Mouse (Mus musculus): ENCODE results near the gene Psmb3.
A peak's percentile ranks its signal among the peaks of the same experiment; 100 is the strongest.
"Not testable (repeated sequence)": the region's sequence is repeated elsewhere in the genome, so short reads cannot be mapped to it uniquely, and the experiment has no call there.

Psmb3 gene

DNA sequence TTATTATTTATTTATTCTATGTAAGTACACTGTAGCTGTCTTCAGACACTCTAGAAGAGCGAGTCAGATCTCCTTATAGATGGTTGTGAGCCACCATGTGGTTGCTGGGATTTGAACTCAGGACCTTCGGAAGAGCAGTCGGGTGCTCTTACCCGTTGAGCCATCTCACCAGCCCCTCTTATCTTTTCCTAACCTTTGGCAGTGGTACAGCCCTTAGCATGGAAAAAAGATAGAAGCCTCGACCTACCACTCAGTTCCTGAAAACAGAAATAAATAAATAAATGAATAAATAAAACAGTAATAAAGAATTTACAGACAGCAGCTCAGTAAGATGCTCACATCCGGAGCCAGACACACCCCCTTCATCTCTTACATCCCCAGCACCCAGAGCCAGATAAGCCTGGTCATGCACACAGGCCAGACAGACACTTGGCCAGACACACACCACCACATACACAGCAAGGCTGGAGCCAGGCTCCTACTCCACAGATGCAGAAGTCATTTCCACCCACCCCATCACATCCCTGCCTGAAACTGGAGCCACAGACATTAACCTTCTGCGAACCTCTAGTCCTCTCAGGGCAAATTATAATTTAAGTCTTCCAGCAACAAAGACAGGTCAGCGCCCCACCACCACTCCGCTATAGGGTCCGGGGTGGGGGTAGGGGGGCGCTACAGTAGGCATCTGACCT, 5.9 kb upstream of the Psmb3 start:
- peak; percentile 33 for DNase-seq

GRCm38 (mm10) chr11:97697891-97698529, 5.2 kb upstream of the Psmb3 start:
- peak; percentile 44 for DNase-seq

DNA sequence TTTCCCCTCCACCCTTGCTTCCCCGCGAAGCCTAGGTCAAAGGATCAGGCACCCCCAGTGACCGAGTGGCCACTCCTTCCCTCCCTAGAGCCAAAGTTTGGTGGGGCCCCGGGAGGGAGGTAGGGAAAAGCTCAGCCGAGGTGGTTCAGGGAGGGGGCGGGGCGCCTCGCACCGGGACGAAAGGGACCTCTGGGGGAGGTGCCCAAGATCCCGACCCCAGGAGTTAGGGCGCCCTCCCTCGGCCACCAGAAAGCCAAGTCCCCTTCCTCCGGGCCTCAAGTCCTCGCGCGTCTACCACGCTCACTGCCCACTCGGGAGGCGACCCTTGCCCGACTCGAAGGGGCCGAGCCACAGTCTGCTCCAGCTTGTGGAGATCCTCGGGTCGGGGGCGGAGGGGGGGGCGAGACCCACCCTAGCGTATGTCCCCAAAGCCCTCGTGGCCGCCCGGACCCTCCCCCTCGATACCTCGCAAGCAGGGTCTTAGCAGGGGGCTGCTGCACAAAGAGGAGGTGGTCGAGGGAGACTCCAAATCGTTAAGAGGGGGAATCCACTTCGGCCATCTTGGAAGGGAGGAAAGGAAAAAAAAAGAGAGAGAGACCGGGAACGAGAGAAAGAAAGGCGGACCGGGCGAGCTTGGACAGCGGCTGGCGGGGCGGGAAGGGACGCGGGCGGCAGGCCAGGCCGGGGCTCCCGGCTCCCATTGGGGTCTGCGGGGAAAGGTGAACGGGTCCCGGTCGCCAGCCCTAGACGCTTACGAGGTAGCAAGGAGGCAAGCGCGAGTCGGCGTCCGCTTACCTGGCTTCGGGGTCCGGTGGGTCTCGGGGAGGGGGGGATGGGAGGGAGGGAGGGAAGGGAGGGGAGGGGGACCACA, 4.2 kb upstream of the Psmb3 start:
- peak; percentile 91 for DNase-seq

DNA sequence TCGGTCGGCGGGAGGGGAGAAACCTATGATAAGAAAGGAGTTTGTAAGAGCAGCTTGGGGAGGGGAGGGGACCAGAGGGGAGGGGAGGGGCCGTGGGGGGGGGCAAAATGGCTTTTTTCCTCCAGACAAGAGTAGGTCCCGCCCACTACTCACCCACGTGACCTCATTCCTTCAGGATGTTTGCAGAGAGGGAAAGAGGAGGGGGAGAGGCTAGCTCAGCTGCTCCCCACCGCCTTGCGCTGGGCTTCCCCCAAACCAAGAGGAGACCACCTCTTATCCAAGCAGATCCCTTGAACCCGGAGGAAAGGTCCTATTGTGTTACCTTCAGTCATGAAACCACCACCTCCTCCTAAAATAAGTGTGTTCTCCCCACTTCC, 3.6 kb upstream of the Psmb3 start:
- peak; percentile 98 for DNase-seq

GRCm38 (mm10) chr11:97700003-97700745, 3.0 kb upstream of the Psmb3 start, which contains the start of gene Pcgf2:
TSS of gene Pcgf2 (minus strand) at chr11:97700497.
- DNase-seq, result peak; percentile 92

DNA sequence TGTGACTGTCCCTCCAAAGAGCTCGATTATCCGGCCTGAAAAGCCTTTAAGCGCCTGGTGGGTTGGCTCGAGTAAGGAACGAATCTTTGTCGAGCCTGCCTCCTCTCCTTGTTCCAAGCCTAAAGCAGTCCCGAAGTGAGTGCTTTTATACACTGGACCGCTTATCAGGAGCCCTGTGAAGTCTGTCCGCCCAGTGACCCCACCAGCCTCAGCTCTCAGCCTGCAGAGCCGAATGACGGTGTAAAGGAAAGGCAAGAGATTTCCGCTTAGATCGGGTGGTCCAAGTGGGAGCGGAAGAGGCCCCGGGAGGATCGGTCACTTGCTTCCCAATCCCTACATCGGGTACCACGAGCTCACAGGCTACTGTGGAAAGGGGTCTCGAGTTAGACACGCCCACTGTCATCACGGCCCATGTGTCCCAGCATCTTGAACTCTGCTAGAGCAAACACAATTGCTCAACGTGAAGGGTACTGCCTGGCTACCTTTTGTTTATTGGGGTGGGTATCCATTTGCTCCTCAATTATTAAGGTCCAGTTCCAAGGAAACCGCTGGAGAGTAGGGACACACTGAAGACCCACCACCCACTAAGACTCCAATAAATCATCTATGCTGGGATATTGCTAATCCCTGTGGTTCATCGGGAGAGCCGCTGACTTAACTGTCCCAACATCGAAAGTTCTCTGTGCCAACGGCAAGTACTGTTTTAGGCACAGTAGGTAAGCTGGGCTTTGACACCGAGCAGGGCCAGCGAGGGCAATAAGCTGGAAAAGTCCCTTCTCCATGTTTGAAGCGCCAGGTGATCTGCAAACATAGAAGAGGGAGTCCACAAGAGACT, 2.2 kb upstream of the Psmb3 start:
- peak; percentile 65 for DNase-seq

GRCm38 (mm10) chr11:97701581-97702392, 1.4 kb upstream of the Psmb3 start:
- no peak for DNase-seq

- DNase-seq, result peak; percentile 93
These were observed 830 bp upstream of the Psmb3 start for GRCm38 (mm10) chr11:97702393-97702745.

- not testable (repeated sequence) for DNase-seq
These were observed 6.9 kb downstream of the Psmb3 start for GRCm38 (mm10) chr11:97710067-97710466.

DNA sequence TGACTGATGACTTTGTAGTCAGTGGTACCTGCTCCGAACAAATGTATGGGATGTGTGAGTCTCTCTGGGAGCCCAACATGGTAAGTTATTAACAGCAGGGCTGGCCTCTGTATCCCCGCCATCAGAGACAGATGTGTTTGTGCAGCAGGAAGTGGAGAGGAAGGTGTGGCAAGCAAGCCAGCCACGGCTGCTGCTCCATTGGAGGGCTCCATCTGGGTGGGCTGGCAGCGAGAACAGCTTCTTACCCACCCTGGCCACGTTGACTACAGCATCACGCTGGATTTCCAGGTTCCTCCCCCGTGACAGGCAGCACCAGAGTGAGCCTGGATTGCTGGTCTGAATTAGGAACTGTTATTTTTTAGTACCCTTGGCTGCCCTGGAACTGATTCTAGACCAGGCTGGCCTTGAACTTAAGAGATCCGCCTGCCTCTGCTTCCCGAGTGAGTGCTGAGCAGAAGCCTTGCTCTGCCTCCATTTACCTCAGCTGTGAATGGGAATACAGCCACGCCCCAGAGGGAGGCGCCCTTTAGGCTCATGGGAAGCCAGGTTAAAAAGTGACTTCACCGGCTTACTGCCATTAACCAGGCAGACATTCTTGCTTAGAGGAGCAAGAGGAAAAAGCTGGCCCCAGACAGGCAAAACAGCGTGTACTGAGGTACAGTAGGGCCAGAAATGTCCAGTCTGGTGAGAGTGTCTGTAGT, 8.2 kb downstream of the Psmb3 start:
- no peak for DNase-seq

DNA sequence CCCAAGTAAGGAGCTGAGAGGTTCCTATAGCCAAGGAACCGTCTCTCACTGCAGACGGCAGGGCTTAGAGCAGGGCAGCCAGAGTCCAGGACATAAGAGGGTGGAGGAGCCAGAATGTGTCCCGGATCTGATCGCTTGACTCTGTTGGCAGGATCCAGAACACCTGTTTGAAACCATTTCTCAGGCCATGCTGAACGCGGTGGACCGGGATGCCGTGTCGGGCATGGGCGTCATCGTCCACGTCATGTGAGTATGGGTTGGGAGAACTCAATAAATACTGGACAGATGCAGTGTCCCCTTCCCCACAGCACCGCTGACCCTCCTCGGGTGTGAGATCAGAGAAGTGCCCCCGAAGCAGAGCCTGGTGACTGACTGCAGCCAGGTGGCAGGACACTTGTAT, 9.1 kb downstream of the Psmb3 start:
- DNase-seq, result no peak

DNA sequence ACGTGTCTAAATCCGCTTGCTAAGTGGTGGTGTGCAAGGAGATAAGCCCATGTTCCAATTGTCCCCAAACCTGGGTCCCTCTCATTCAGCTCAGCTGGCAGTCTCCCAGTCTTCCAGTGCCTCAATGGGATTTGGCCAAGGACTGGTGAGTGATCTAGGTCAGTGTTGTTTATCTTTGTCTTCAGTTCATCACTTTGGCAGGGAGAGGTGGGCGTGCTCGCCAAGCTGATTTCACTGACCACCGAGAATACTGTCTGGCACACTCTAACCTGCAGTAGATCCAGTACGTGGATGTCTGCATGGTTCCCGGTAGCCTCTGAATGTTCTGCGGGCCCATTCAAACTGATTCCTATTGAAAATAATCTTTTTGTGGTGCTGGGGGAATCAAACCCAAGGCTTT, 10.7 kb downstream of the Psmb3 start:
- DNase-seq, result no peak

- no peak for DNase-seq
These were observed 11.2 kb downstream of the Psmb3 start for GRCm38 (mm10) chr11:97714356-97714755.

DNA sequence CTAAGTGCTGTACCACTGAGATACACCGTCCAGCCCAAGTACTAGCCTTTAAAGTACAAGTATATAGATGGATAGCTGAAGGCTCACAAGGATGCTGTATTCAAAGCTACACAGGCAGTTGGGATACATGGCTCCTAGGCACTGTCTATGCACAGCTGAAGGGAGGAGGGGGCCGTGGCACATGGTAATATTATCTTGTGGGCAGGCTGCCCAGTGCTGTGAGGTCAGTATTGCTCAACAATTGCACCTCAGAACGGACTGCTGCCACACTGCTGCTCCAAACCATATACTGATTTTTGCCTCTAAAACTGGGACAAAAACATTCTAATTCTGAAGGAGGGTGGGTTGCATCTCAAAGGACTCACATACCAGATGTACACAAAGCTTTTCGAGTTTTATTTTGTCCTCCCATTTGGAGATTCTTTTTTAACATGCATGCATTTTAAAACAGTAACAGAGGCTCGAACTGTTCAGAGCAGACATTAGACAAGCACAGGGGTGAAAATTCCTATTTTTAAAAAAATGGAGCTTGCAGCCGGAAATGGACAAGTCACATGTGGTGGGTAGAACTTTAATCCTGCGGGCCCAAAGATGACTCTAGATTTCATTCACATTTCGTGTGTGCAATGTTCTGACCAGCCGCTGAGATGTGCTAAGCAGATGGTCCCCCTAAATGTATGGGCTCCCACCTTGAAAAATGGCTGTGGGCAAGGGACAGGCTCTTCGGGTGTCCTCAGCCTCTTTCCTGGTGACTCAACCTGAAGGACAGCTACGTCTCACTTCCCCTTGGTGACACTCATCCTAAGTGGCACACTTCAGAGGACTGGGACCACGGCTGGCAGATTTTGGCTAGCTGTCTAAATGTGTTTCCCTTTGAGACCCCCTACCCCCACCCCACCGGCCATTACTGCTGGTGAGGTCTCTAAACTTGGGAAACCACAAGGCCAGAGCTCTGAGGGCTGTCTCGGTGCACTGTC, 11.9 kb downstream of the Psmb3 start:
- DNase-seq, result peak; percentile 35

- DNase-seq, result no peak
These were observed 12.8 kb downstream of the Psmb3 start for GRCm38 (mm10) chr11:97716021-97716420.

DNA sequence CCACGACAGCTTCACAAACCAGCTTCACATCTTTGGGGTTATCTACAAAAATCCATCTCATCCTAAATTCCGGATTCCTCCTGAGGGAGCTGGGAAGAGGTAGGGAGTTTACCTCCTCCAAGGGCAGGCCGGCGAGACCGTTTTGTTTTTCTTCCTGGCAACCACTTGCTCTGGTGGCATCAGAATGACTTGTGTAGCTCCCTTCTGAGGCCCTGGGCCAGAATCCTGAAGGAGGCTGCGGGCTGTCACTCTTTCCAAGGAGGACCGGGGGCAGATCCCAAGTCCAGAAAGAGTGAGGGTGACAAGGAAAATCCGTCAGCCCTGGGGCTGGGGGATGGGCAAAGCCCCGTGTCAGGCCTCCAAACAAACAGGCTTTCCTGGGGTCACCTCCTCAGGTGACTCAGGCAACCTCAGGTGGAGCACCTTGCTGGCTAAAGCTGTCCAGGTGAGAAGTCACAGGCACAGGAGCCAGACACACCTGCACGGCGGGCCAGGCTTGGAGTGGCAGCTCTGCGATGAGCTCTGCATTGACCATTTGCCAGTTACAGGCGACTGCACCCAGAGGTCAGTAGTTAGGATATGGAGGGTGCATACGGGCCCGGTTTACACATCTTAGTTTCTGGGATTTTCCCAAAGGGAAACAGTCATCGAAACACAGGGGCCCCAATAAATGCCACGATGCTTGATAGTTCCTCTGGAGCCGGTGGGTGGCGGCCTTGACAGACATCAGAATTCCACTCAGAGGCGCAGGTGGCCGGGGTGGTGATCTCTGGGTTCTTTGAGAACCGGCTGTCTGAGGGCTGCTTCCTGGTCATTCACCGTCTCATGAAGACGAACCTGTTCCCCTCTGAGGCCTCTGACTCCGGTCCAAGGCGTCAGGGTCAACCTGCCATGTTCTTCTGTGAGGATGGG, 14.4 kb downstream of the Psmb3 start:
- no peak for DNase-seq

GRCm38 (mm10) chr11:97718281-97718860, 15.2 kb downstream of the Psmb3 start:
- DNase-seq, result no peak

- DNase-seq, result no peak
These were observed 15.8 kb downstream of the Psmb3 start for GRCm38 (mm10) chr11:97719041-97719440.
